In genomic region chr7:34744994-34745393, GRCm38 (mm10) we compare ENCODE assay signal across 26 mouse cellular contexts.
DNase-seq lines count a peak whose midpoint lies in the region; ATAC-seq lines count a peak whose summit lies in the region.
"Had no signal": no experiment of that assay in that cellular context is flagged by ENCODE, and none has a peak within 500 bp of the region (broad histone marks: within the 10 kb centered on the region; RNA-seq: fewer than 3 reads in every experiment).

No protein-coding gene starts in this region.

- H3K36me3 ChIP-seq in kidney, embryonic 16.5 days (ENCODE audit: insufficient read depth, low read length) = no peaks in the 10 kb centered on the region
- no peaks in the 10 kb centered on the region for H3K36me3 ChIP-seq in lung, embryonic 16.5 days (ENCODE audit: control insufficient read depth, insufficient read depth, low read length)
- no peaks in the 10 kb centered on the region for H3K36me3 ChIP-seq in neural tube, embryonic 14.5 days (ENCODE audit: control insufficient read depth, insufficient read depth, low read length)
- H3K36me3 ChIP-seq: embryonic facial prominence, embryonic 10.5 days; embryonic facial prominence, embryonic 13.5 days; forebrain, embryonic 12.5 days; forebrain, embryonic 15.5 days; heart, embryonic 10.5 days; heart, embryonic 13.5 days had no signal

- no peaks in the 10 kb centered on the region for H3K27me3 ChIP-seq in kidney, embryonic 16.5 days (ENCODE audit: insufficient read depth, low read length)
- H3K27me3 ChIP-seq in lung, embryonic 16.5 days (ENCODE audit: control insufficient read depth, insufficient read depth, low read depth, low read length) = no peaks in the 10 kb centered on the region
- no peaks in the 10 kb centered on the region for H3K27me3 ChIP-seq in neural tube, embryonic 14.5 days (ENCODE audit: control insufficient read depth, insufficient read depth, low read length)
- H3K27me3 ChIP-seq: embryonic facial prominence, embryonic 13.5 days; forebrain, embryonic 12.5 days; forebrain, embryonic 15.5 days had no signal

- peak overlapping the region; percentile 26 for H3K4me2 ChIP-seq in kidney, embryonic 16.5 days (replicated peaks; ENCODE audit: low read depth, low read length)
- H3K4me2 ChIP-seq in lung, embryonic 16.5 days (ENCODE audit: low read depth, low read length) = no peak overlapping the region
- no peak overlapping the region for H3K4me2 ChIP-seq in neural tube, embryonic 14.5 days (ENCODE audit: low read depth, low read length)
- H3K4me2 ChIP-seq: embryonic facial prominence, embryonic 13.5 days; forebrain, embryonic 12.5 days; forebrain, embryonic 15.5 days; heart, embryonic 13.5 days had no signal

- 51% methylated on average over 8 of the region's 8 CpGs for WGBS in kidney, embryonic 16.5 days
- WGBS in lung, embryonic 16.5 days = 44% methylated on average over 8 of the region's 8 CpGs
- 64% methylated on average over 8 of the region's 8 CpGs for WGBS in neural tube, embryonic 14.5 days

- peaks cover 42% of the 10 kb centered on the region for H3K4me1 ChIP-seq in kidney, embryonic 16.5 days (ENCODE audit: insufficient read depth, low read length)
- peaks cover 11% of the 10 kb centered on the region; the same call in 1 of the 2 replicates for H3K4me1 ChIP-seq in lung, embryonic 16.5 days (replicated peaks; ENCODE audit: control insufficient read depth, insufficient read depth, low read length)
- peaks cover 9% of the 10 kb centered on the region; the same call in 1 of the 2 replicates for H3K4me1 ChIP-seq in neural tube, embryonic 14.5 days (ENCODE audit: control insufficient read depth, insufficient read depth, low read length)
- H3K4me1 ChIP-seq: embryonic facial prominence, embryonic 13.5 days; forebrain, embryonic 15.5 days; heart, embryonic 13.5 days had no signal

- no peak overlapping the region for H3K4me3 ChIP-seq in kidney, embryonic 16.5 days (ENCODE audit: low read length)
- H3K4me3 ChIP-seq in lung, embryonic 16.5 days (ENCODE audit: low read length) = no peak overlapping the region
- no peak overlapping the region for H3K4me3 ChIP-seq in neural tube, embryonic 14.5 days (ENCODE audit: low read depth, low read length)
- H3K4me3 ChIP-seq: embryonic facial prominence, embryonic 10.5 days; embryonic facial prominence, embryonic 13.5 days; erythroblast, embryonic 14.5 days; forebrain, embryonic 12.5 days; forebrain, embryonic 15.5 days; heart, adult 2 months; heart, embryonic 10.5 days; heart, embryonic 13.5 days had no signal

- no peak overlapping the region for H3K9ac ChIP-seq in kidney, embryonic 16.5 days (replicated peaks; ENCODE audit: low read length)
- H3K9ac ChIP-seq in lung, embryonic 16.5 days (ENCODE audit: low read length) = no peak overlapping the region
- no peak overlapping the region for H3K9ac ChIP-seq in neural tube, embryonic 14.5 days (replicated peaks; ENCODE audit: low read depth, low read length)
- H3K9ac ChIP-seq: embryonic facial prominence, embryonic 13.5 days; forebrain, embryonic 12.5 days; forebrain, embryonic 15.5 days; heart, embryonic 13.5 days had no signal

- H3K27ac ChIP-seq in kidney, embryonic 16.5 days (ENCODE audit: low read length) = no peak overlapping the region
- H3K27ac ChIP-seq in lung, embryonic 16.5 days (ENCODE audit: low read length) = peak overlapping the region; percentile 98
- no peak overlapping the region for H3K27ac ChIP-seq in neural tube, embryonic 14.5 days (ENCODE audit: low read depth, low read length)
- H3K27ac ChIP-seq: embryonic facial prominence, embryonic 10.5 days; embryonic facial prominence, embryonic 13.5 days; forebrain, embryonic 12.5 days; forebrain, embryonic 15.5 days; heart, adult 2 months; heart, embryonic 10.5 days; heart, embryonic 13.5 days had no signal

- no peak for DNase-seq in kidney, adult 11 months
- DNase-seq in lung, postnatal 10 days = no peak
- no peak for DNase-seq in neural tube, embryonic 10.5 days (ENCODE audit: extremely low spot score, low spot score)
- DNase-seq: adrenal gland, adult 8-10 months; adrenal gland, postnatal 25 days; cerebellum, adult 11-12 months; cerebellum, adult 8-10 months; cerebellum, postnatal 10 days; cerebellum, postnatal 36 days; embryo, embryonic 11 days; gastrocnemius, postnatal 36 days; heart, adult 2 months; heart, postnatal 14 days; heart, postnatal 4 days had no signal

- no peak for ATAC-seq in kidney, embryonic 16.5 days (ENCODE audit: low FRiP score, low TSS enrichment)
- peak; percentile 53 for ATAC-seq in lung, embryonic 16.5 days (ENCODE audit: low read depth)
- peak; percentile 10; the same call in 1 of the 2 replicates for ATAC-seq in neural tube, embryonic 14.5 days (ENCODE audit: low read depth)
- ATAC-seq: activated CD4-positive, CD25-positive, alpha-beta regulatory T cell, adult 4 months; CD4-positive, CD25-positive, alpha-beta regulatory T cell, adult 4 months had no signal

- H3K9me3 ChIP-seq in kidney, embryonic 16.5 days (ENCODE audit: low read length) = no peaks in the 10 kb centered on the region
- no peaks in the 10 kb centered on the region; the same call in 1 of the 2 replicates for H3K9me3 ChIP-seq in lung, embryonic 16.5 days (ENCODE audit: control insufficient read depth, low read length)
- no peaks in the 10 kb centered on the region for H3K9me3 ChIP-seq in neural tube, embryonic 14.5 days (ENCODE audit: control insufficient read depth, low read length)
- H3K9me3 ChIP-seq: embryonic facial prominence, embryonic 10.5 days; embryonic facial prominence, embryonic 13.5 days; forebrain, embryonic 12.5 days; forebrain, embryonic 15.5 days; heart, embryonic 10.5 days; heart, embryonic 13.5 days had no signal
